Mouse (Mus musculus) forebrain, embryonic 13.5 days (tissue): ENCODE results near the gene Gnat1. TPM values are rescaled to one million over a fixed set of nuclear protein-coding genes. Genes with fewer than 3 reads are reported as not detected.

Source experiments
- ATAC-seq: fragments of 200-750 bp; cut with Nextera tagmentation; 2 replicates; pipeline ENCODE4 v1.8.0; 2017
- H3K27ac ChIP-seq: fragments of 300-500 bp; sonication (generic); 2 replicates; pipeline ENCODE4 v1.5.1; 2015; ENCODE audit warnings: inconsistent platforms, mild to moderate bottlenecking, moderate library complexity
- H3K27me3 ChIP-seq: fragments of 300-500 bp; sonication (generic); 2 replicates; pipeline ENCODE4 v1.6.1; 2015; ENCODE audit warnings: mild to moderate bottlenecking, inconsistent platforms
- H3K36me3 ChIP-seq: fragments of 300-500 bp; sonication (generic); 2 replicates; pipeline ENCODE4 v1.6.1; 2015; ENCODE audit warnings: mild to moderate bottlenecking, inconsistent platforms; ENCODE audit not compliant: poor library complexity, severe bottlenecking
- H3K4me1 ChIP-seq: fragments of 300-500 bp; sonication (generic); 2 replicates; pipeline ENCODE4 v1.6.1; 2015; ENCODE audit warnings: inconsistent platforms
- H3K4me2 ChIP-seq: fragments of 300-500 bp; sonication (generic); 2 replicates; pipeline ENCODE4 v1.6.1; 2015; ENCODE audit warnings: inconsistent platforms, mild to moderate bottlenecking, moderate library complexity
- H3K4me3 ChIP-seq: fragments of 300-500 bp; sonication (generic); 2 replicates; pipeline ENCODE4 v1.5.1; 2015; ENCODE audit warnings: mild to moderate bottlenecking, inconsistent platforms
- H3K9ac ChIP-seq: fragments of 300-500 bp; sonication (generic); 2 replicates; pipeline ENCODE4 v1.6.1; 2015; ENCODE audit warnings: mild to moderate bottlenecking, inconsistent platforms
- H3K9me3 ChIP-seq: fragments of 300-500 bp; sonication (generic); replicated peaks from 2 replicates; pipeline ENCODE4 v1.6.1; 2016; ENCODE audit warnings: inconsistent platforms
- WGBS: fragments of 180-500 bp; shearing (Covaris S2); methylation state at CpG from one replicate; pipeline ENCODE4 v1.1.7; 2015; 5-methylcytosine and 5-hydroxymethylcytosine counted together
- polyA plus RNA-seq: library from polyadenylated mRNA; unstranded; fragments of >200 nt; fragmentation: Nextera tagmentation; extraction: Ambion mirVana; gene quantifications from 2 replicates; pipeline ENCODE4 v1.2.1, GENCODE M21; 2015

The Gnat1 gene
- polyA plus RNA-seq, 1 experiment from 2014 or later: 1.3 TPM

DNA sequence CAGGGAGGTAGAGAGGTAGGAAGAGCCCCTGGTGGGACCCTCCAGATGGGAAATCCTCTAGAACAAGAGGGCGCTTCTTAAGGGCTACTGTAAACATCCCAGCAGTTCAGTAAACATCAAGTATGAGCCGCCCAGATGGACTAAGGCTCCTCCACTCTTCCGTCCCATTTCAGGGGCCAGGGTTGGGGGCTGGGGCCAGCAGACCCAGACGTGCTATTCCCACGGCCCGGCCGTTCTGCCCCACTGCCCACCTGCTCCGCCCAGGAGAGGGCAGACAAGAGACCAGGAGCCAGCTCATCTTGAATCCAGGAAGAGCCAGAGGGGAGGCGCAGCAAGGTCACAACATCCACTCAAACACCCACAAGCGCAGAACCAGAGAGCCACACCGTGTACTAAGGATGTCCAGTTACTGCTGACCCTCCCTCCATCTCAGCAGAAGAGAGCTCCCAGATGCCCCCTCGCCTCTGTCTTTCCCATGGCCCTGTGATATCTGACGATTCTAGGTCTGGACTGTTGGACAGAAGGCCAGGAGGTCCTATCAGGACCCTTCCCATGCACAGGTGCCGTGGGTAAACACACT lies 19.2 kb upstream of the Gnat1 start:
- Histone ChIP-seq H3K9ac (0 out of 2 replicates have a peak overlapping the region, but pooled peaks have one; percentile 1), H3K4me1 (peaks cover 81% of the 10 kb centered on the region), H3K4me2 (peak overlapping the region; percentile 48), H3K27ac (no peak overlapping the region), H3K9me3 (no peaks in the 10 kb centered on the region), H3K4me3 (no peak overlapping the region), H3K27me3 (peaks cover 30% of the 10 kb centered on the region), H3K36me3 (peaks cover 3% of the 10 kb centered on the region)
- 11% methylated on average over 14 of the region's 14 CpGs for WGBS
- peak; percentile 9; the same call in 1 of the 2 replicates for ATAC-seq

DNA sequence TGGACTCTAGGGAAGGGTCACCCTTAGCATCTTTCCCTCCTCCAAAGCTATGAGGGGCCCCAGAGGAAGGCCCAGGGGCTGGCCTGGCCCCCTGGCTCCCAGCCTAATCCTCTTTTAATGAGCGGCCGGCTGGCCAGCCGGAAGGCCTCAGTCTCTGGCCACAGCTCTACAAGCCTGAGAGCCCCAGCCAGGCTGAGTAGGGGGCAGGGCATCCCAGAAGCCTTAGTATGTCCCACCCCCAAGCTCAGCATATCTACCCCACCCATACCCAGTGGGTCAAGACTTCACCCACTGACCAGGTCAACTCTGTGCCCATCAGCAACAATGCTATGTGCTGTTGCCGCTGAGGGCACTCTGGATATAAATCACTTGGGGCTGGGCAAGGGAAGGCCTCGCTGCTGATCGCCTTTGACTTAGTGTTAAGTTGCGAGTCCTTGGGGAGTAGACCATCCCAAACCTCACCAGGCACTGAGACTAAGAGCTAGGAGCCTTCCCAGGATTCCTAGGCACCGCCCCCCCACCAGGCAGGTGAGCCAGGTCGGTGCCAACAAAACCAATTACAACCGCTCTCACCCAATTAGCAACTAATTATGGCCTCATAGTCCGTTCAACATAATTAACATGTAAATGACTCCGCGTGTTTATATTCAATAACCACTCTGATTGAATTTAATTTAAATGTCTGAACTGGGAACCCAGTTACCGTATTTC lies 18.5 kb upstream of the Gnat1 start:
- H3K4me3 ChIP-seq: no peak overlapping the region
- peak overlapping the region; percentile 32; the same call in 1 of the 2 replicates for H3K27ac ChIP-seq
- H3K27me3 ChIP-seq: peaks cover 30% of the 10 kb centered on the region
- 2% methylated on average over 14 of the region's 14 CpGs for WGBS
- peaks cover 3% of the 10 kb centered on the region; the same call in 1 of the 2 replicates for H3K36me3 ChIP-seq
- no peaks in the 10 kb centered on the region for H3K9me3 ChIP-seq
- ATAC-seq: peak; percentile 46
- H3K4me2 ChIP-seq: peak overlapping the region; percentile 48
- peak overlapping the region; percentile 52 for H3K9ac ChIP-seq
- peaks cover 81% of the 10 kb centered on the region for H3K4me1 ChIP-seq

- H3K4me2 ChIP-seq: peak overlapping the region; percentile 48; the same call in 1 of the 2 replicates
- H3K36me3 ChIP-seq: peaks cover 5% of the 10 kb centered on the region
- peaks cover 30% of the 10 kb centered on the region for H3K27me3 ChIP-seq
- H3K27ac ChIP-seq: no peak overlapping the region
- H3K4me1 ChIP-seq: peaks cover 78% of the 10 kb centered on the region
- ATAC-seq: no peak
- no peak overlapping the region for H3K4me3 ChIP-seq
- H3K9ac ChIP-seq: 0 out of 2 replicates have a peak overlapping the region, but pooled peaks have one; percentile 10
- no peaks in the 10 kb centered on the region for H3K9me3 ChIP-seq
- WGBS: 22% methylated on average over 9 of the region's 9 CpGs
These were observed 17.5 kb upstream of the Gnat1 start for GRCm38 (mm10) chr9:107696845-107697610.

DNA sequence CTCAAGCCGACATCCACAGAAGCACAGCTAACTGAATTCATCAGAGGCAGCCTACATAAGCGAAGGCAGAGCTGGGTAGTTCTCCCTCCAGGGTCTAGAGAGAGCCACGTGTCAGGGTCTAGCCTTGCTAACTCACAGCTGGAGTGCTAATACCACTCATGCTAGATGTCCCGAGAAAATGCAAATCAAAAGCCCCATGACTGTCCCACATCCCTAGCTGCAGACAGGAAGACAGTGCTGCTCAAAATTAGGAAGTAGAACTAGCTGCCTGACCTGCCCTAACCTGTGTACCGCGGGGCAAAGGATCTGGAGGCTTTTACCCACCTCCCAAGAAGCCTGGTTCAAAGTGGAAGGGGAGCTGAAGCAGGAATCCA lies 16.6 kb upstream of the Gnat1 start:
- WGBS: 43% methylated on average over 6 of the region's 6 CpGs
- peaks cover 69% of the 10 kb centered on the region for H3K4me1 ChIP-seq
- H3K27ac ChIP-seq: no peak overlapping the region

GRCm38 (mm10) chr9:107695441-107696105 lies 16.1 kb upstream of the Gnat1 start:
- Histone ChIP-seq H3K9ac (peak overlapping the region; percentile 26; the same call in 1 of the 2 replicates), H3K27me3 (peaks cover 29% of the 10 kb centered on the region), H3K27ac (no peak overlapping the region), H3K4me3 (no peak overlapping the region), H3K4me2 (no peak overlapping the region), H3K4me1 (peaks cover 64% of the 10 kb centered on the region), H3K9me3 (no peaks in the 10 kb centered on the region), H3K36me3 (peaks cover 20% of the 10 kb centered on the region)
- no peak for ATAC-seq
- 87% methylated on average over 12 of the region's 12 CpGs for WGBS

More for the DNA sequence above, 16.6 kb upstream of the Gnat1 start:
- Histone ChIP-seq H3K4me3 (no peak overlapping the region), H3K9ac (peak overlapping the region; percentile 26; the same call in 1 of the 2 replicates), H3K27me3 (peaks cover 30% of the 10 kb centered on the region), H3K36me3 (peaks cover 15% of the 10 kb centered on the region), H3K9me3 (no peaks in the 10 kb centered on the region), H3K4me2 (no peak overlapping the region)
- no peak for ATAC-seq

DNA sequence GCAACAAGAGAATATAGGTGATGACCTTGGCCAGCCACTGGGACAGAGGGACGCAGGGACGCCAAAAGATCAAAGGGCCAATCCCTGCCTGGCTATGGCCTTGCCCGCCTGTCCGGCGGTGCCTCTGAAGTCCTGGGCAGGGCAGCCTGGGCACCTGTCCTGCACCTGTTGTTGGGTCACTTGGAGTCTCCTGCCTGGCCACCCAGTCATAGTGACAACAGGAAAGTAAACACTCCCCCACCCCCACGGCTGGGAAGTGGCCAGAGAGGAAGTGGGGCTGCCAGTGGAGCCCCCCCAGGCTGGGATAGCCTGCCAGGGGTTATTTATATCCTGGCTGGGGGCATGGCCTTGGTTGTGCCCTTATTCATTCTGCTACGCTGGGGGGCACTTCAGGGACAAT lies 15.1 kb upstream of the Gnat1 start:
- Histone ChIP-seq H3K9ac (no peak overlapping the region), H3K4me3 (no peak overlapping the region), H3K27me3 (peaks cover 19% of the 10 kb centered on the region), H3K27ac (no peak overlapping the region), H3K4me2 (no peak overlapping the region), H3K9me3 (no peaks in the 10 kb centered on the region), H3K4me1 (peaks cover 55% of the 10 kb centered on the region), H3K36me3 (peaks cover 27% of the 10 kb centered on the region)
- WGBS: 72% methylated on average over 7 of the region's 7 CpGs
- no peak for ATAC-seq

- Histone ChIP-seq H3K27ac (no peak overlapping the region), H3K4me3 (no peak overlapping the region), H3K9me3 (no peaks in the 10 kb centered on the region), H3K36me3 (peaks cover 36% of the 10 kb centered on the region), H3K27me3 (peaks cover 18% of the 10 kb centered on the region), H3K4me1 (peaks cover 44% of the 10 kb centered on the region), H3K4me2 (no peak overlapping the region), H3K9ac (no peak overlapping the region)
- 59% methylated on average over 4 of the region's 4 CpGs for WGBS
- ATAC-seq: peak; percentile 12; the same call in 1 of the 2 replicates
These were observed 14.0 kb upstream of the Gnat1 start for GRCm38 (mm10) chr9:107693433-107693987.

DNA sequence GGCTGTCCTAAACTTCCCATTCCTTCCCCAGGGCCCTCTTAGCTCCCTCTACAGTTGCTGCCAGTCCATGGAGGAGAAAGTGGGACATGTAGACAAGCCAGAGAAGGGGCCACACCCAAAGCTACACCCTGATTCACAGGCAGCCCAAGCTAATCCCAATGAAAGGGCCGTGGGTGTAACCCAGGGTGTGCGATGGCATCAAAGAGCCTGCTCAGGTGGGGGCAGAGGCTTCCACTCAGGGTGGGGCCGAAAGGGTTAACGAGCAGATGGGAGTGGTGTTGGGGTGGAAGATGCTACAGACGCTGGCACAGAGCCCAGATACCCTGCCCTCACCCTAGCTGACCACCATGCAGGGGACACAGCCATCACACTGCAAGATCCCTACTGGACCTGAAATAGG lies 13.3 kb upstream of the Gnat1 start:
- Histone ChIP-seq H3K27ac (no peak overlapping the region), H3K4me3 (no peak overlapping the region), H3K4me2 (no peak overlapping the region), H3K9me3 (no peaks in the 10 kb centered on the region), H3K27me3 (peaks cover 18% of the 10 kb centered on the region), H3K4me1 (peaks cover 36% of the 10 kb centered on the region), H3K36me3 (peaks cover 41% of the 10 kb centered on the region), H3K9ac (0 out of 2 replicates have a peak overlapping the region, but pooled peaks have one; percentile 22)
- no peak for ATAC-seq
- WGBS: 60% methylated on average over 5 of the region's 5 CpGs

DNA sequence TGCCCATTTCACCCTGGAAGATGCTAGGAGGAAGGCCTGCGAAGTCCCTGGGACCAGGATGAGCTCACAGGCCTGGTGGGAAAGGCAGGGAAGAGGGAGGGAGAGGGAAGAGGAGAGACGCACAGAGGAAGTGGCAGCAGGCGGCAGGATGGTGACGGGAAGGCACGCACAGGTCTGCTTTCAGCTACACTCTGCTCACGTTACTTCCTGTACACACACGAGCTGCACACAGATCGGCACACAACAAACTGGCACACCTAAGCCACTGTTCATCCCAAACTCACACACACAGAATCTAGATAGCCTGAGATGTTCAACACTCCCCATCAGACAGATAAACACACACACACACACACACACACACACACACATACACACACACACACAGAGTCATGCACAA lies 10.9 kb upstream of the Gnat1 start:
- Histone ChIP-seq H3K9me3 (no peaks in the 10 kb centered on the region), H3K4me3 (no peak overlapping the region), H3K4me2 (no peak overlapping the region), H3K9ac (no peak overlapping the region), H3K4me1 (peaks cover 14% of the 10 kb centered on the region), H3K36me3 (peaks cover 48% of the 10 kb centered on the region), H3K27me3 (peaks cover 3% of the 10 kb centered on the region; the same call in 1 of the 2 replicates), H3K27ac (no peak overlapping the region)
- 87% methylated on average over 8 of the region's 8 CpGs for WGBS
- no peak for ATAC-seq

DNA sequence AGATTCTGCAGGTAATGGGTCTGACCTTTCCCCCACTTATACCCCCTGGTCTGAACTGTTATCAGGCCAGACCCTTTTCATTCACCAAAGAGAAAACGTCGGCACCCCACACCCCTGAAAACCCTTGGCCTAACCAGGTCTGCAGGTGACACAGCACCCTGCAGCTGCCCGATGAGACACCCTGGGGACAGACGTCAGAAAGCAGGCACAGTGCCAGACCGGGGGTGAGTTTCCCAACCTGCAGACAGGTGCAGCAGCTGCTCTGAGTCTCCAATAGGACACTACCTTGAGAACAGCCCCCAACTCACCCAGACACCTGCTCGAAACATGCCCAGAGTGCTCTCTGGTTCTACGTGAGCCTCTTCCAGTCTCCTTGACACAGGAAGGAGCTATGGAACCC lies 9.4 kb upstream of the Gnat1 start:
- peaks cover 60% of the 10 kb centered on the region for H3K36me3 ChIP-seq
- H3K27me3 ChIP-seq: no peaks in the 10 kb centered on the region
- ATAC-seq: no peak

GRCm38 (mm10) chr9:107688415-107688814 lies 8.9 kb upstream of the Gnat1 start:
- no peak overlapping the region for H3K4me2 ChIP-seq
- H3K4me1 ChIP-seq: peaks cover 11% of the 10 kb centered on the region
- no peaks in the 10 kb centered on the region for H3K9me3 ChIP-seq
- ATAC-seq: no peak
- no peak overlapping the region for H3K27ac ChIP-seq
- no peaks in the 10 kb centered on the region for H3K27me3 ChIP-seq
- H3K36me3 ChIP-seq: peaks cover 65% of the 10 kb centered on the region
- no peak overlapping the region for H3K9ac ChIP-seq
- H3K4me3 ChIP-seq: no peak overlapping the region
- 89% methylated on average over 5 of the region's 5 CpGs for WGBS

More for the DNA sequence above, 9.4 kb upstream of the Gnat1 start:
- H3K9me3 ChIP-seq: no peaks in the 10 kb centered on the region
- no peak overlapping the region for H3K27ac ChIP-seq
- H3K4me1 ChIP-seq: peaks cover 14% of the 10 kb centered on the region
- no peak overlapping the region for H3K4me3 ChIP-seq
- no peak overlapping the region for H3K4me2 ChIP-seq
- no peak overlapping the region for H3K9ac ChIP-seq
- WGBS: 82% methylated on average over 7 of the region's 7 CpGs
